Mouse (Mus musculus) urinary bladder, postnatal 25 days (tissue): ENCODE measurements around the gene Ccnt1.
A peak's percentile ranks its signal among the peaks of the same experiment; 100 is the strongest.
"Not testable (repeated sequence)": the region's sequence is repeated elsewhere in the genome, so short reads cannot be mapped to it uniquely, and the experiment has no call there.

Source experiments
- DNase-seq: peaks from one replicate; pipeline ENCODE4 v3.0.0; 2022; ENCODE audit warnings: low spot score

Gene Ccnt1

GRCm38 (mm10) chr15:98543341-98543740 is 27.4 kb downstream of the Ccnt1 start:
- DNase-seq, result no peak

GRCm38 (mm10) chr15:98541064-98541463 is 29.7 kb downstream of the Ccnt1 start:
- no peak for DNase-seq

GRCm38 (mm10) chr15:98537923-98538322 is 32.8 kb downstream of the Ccnt1 start:
- DNase-seq, result no peak

- no peak for DNase-seq
Observed at GRCm38 (mm10) chr15:98536828-98537510, 33.8 kb downstream of the Ccnt1 start.

- no peak for DNase-seq
Observed at GRCm38 (mm10) chr15:98535921-98536320, 34.8 kb downstream of the Ccnt1 start.

GRCm38 (mm10) chr15:98533881-98534627 is 36.7 kb downstream of the Ccnt1 start, which contains the start of gene Kansl2:
TSS of gene Kansl2 (minus strand) at chr15:98534264.
- DNase-seq, result peak; percentile 88

GRCm38 (mm10) chr15:98533035-98533531 is 37.6 kb downstream of the Ccnt1 start:
- no peak for DNase-seq

GRCm38 (mm10) chr15:98532281-98532680 is 38.4 kb downstream of the Ccnt1 start:
- DNase-seq, result no peak

- DNase-seq, result no peak
Observed at GRCm38 (mm10) chr15:98528066-98528563, 42.6 kb downstream of the Ccnt1 start.

GRCm38 (mm10) chr15:98527056-98527771 is 43.5 kb downstream of the Ccnt1 start:
- no peak for DNase-seq

- no peak for DNase-seq
Observed at GRCm38 (mm10) chr15:98526057-98526456, 44.7 kb downstream of the Ccnt1 start.

- no peak for DNase-seq
Observed at GRCm38 (mm10) chr15:98521245-98521644, 49.5 kb downstream of the Ccnt1 start.

- DNase-seq, result peak; percentile 49
Observed at GRCm38 (mm10) chr15:98517380-98518355, 53.1 kb downstream of the Ccnt1 start.

GRCm38 (mm10) chr15:98514845-98515244 is 55.9 kb downstream of the Ccnt1 start:
- not testable (repeated sequence) for DNase-seq

GRCm38 (mm10) chr15:98514146-98514545 is 56.6 kb downstream of the Ccnt1 start:
- DNase-seq, result no peak

GRCm38 (mm10) chr15:98513676-98514075 is 57.0 kb downstream of the Ccnt1 start:
- not testable (repeated sequence) for DNase-seq

- peak; percentile 40 for DNase-seq
Observed at GRCm38 (mm10) chr15:98512799-98513321, 57.9 kb downstream of the Ccnt1 start.

GRCm38 (mm10) chr15:98512232-98512631 is 58.5 kb downstream of the Ccnt1 start:
- no peak for DNase-seq

GRCm38 (mm10) chr15:98511386-98511928 is 59.3 kb downstream of the Ccnt1 start:
- no peak for DNase-seq
